Mouse (Mus musculus): ENCODE results near the gene Bcas3.

The Bcas3 gene

GRCm38 (mm10) chr11:85644027-85644747 is 291.2 kb downstream of the Bcas3 start:
- in situ Hi-C loops (cut with MboI; ENCODE audit: unreplicated experiment in 2 of 2), result no loop called here

GRCm38 (mm10) chr11:85644748-85645060 is 291.7 kb downstream of the Bcas3 start:
- in situ Hi-C loops (cut with MboI; ENCODE audit: unreplicated experiment in 2 of 2), result no loop called here

- in situ Hi-C loops (cut with MboI; ENCODE audit: unreplicated experiment in 2 of 2), result no loop called here
Observed at GRCm38 (mm10) chr11:85645152-85645835, 292.3 kb downstream of the Bcas3 start.

GRCm38 (mm10) chr11:85648893-85649292 is 295.9 kb downstream of the Bcas3 start:
- in situ Hi-C loops (cut with MboI; ENCODE audit: unreplicated experiment in 2 of 2), result no loop called here

GRCm38 (mm10) chr11:85649373-85649772 is 296.4 kb downstream of the Bcas3 start:
- in situ Hi-C loops (cut with MboI; ENCODE audit: unreplicated experiment in 2 of 2), result no loop called here

GRCm38 (mm10) chr11:85657471-85657870 is 304.5 kb downstream of the Bcas3 start:
- in situ Hi-C loops (cut with MboI; ENCODE audit: unreplicated experiment in 2 of 2), result no loop called here

GRCm38 (mm10) chr11:85660304-85660703 is 307.3 kb downstream of the Bcas3 start:
- in situ Hi-C loops (cut with MboI; ENCODE audit: unreplicated experiment in 2 of 2), result no loop called here

- in situ Hi-C loops (cut with MboI; ENCODE audit: unreplicated experiment in 2 of 2), result no loop called here
Observed at GRCm38 (mm10) chr11:85667176-85667575, 314.2 kb downstream of the Bcas3 start.

- in situ Hi-C loops (cut with MboI; ENCODE audit: unreplicated experiment in 2 of 2), result no loop called here
Observed at GRCm38 (mm10) chr11:85667741-85668140, 314.8 kb downstream of the Bcas3 start.

GRCm38 (mm10) chr11:85672881-85673475 is 320.0 kb downstream of the Bcas3 start:
- in situ Hi-C loops (cut with MboI; ENCODE audit: unreplicated experiment in 2 of 2), result no loop called here

GRCm38 (mm10) chr11:85675244-85675643 is 322.3 kb downstream of the Bcas3 start:
- in situ Hi-C loops (cut with MboI; ENCODE audit: unreplicated experiment in 2 of 2), result no loop called here

- in situ Hi-C loops (cut with MboI; ENCODE audit: unreplicated experiment in 2 of 2), result no loop called here
Observed at GRCm38 (mm10) chr11:85676357-85677004, 323.5 kb downstream of the Bcas3 start.

- in situ Hi-C loops (cut with MboI; ENCODE audit: unreplicated experiment in 2 of 2), result no loop called here
Observed at GRCm38 (mm10) chr11:85678666-85679065, 325.7 kb downstream of the Bcas3 start.

GRCm38 (mm10) chr11:85681580-85682419 is 328.8 kb downstream of the Bcas3 start:
- in situ Hi-C loops (cut with MboI; ENCODE audit: unreplicated experiment in 2 of 2), result no loop called here

- in situ Hi-C loops (cut with MboI; ENCODE audit: unreplicated experiment in 2 of 2), result no loop called here
Observed at GRCm38 (mm10) chr11:85684981-85685380, 332.0 kb downstream of the Bcas3 start.

GRCm38 (mm10) chr11:85687816-85688439 is 335.0 kb downstream of the Bcas3 start:
- in situ Hi-C loops (cut with MboI; ENCODE audit: unreplicated experiment in 2 of 2), result no loop called here

GRCm38 (mm10) chr11:85688440-85688838 is 335.5 kb downstream of the Bcas3 start:
- in situ Hi-C loops (cut with MboI; ENCODE audit: unreplicated experiment in 2 of 2), result no loop called here

GRCm38 (mm10) chr11:85689226-85689625 is 336.3 kb downstream of the Bcas3 start:
- in situ Hi-C loops (cut with MboI; ENCODE audit: unreplicated experiment in 2 of 2), result no loop called here

GRCm38 (mm10) chr11:85691285-85691684 is 338.3 kb downstream of the Bcas3 start:
- in situ Hi-C loops (cut with MboI; ENCODE audit: unreplicated experiment in 2 of 2), result no loop called here

- in situ Hi-C loops (cut with MboI; ENCODE audit: unreplicated experiment in 2 of 2), result no loop called here
Observed at GRCm38 (mm10) chr11:85695614-85696263, 342.8 kb downstream of the Bcas3 start.

All from v-Abl transformed pro-B cells (cell line).